Mouse (Mus musculus) myocyte (in vitro differentiated cells): ENCODE data around the gene Serpinf1.

Experiments used
- CEBPB ChIP-seq: IDR thresholded peaks from 2 replicates; pipeline ENCODE4 v1.6.1; 2011; ENCODE audit warnings: mild to moderate bottlenecking, moderate library complexity; ENCODE audit not compliant: poor library complexity, insufficient read depth, severe bottlenecking
- E2F4 ChIP-seq: IDR thresholded peaks from one replicate; pipeline ENCODE4 v1.6.1; 2011; ENCODE audit warnings: mild to moderate bottlenecking, control low read depth, moderate library complexity; ENCODE audit not compliant: insufficient read depth
- MYOD1 ChIP-seq, 3 experiments: IDR thresholded peaks; one replicate each; pipeline ENCODE4 v1.6.1; 2011; ENCODE audit warnings: control low read depth in 2 of 3, low read depth in 2 of 3, mild to moderate bottlenecking in 2 of 3, moderate library complexity in 1 of 3; ENCODE audit not compliant: insufficient read length in 2 of 3, control insufficient read depth in 1 of 3
- MYOG ChIP-seq, 3 experiments: IDR thresholded peaks; one replicate each; pipeline ENCODE4 v1.6.1; 2011; ENCODE audit warnings: control low read depth in 2 of 3, low read depth in 2 of 3, mild to moderate bottlenecking in 2 of 3; ENCODE audit not compliant: insufficient read length in 2 of 3, control insufficient read depth in 1 of 3, insufficient read depth in 1 of 3
- POLR2A ChIP-seq: IDR thresholded peaks from one replicate; pipeline ENCODE4 v1.6.1; 2011; ENCODE audit warnings: low read depth, mild to moderate bottlenecking, control low read depth, moderate library complexity; ENCODE audit not compliant: insufficient read length
- SRF ChIP-seq: IDR thresholded peaks from one replicate; pipeline ENCODE4 v1.6.1; 2011; ENCODE audit warnings: low read depth; ENCODE audit not compliant: control insufficient read depth, insufficient read length
- USF1 ChIP-seq: IDR thresholded peaks from one replicate; pipeline ENCODE4 v1.6.1; 2011; ENCODE audit warnings: low read depth, mild to moderate bottlenecking, control low read depth, moderate library complexity

DNA sequence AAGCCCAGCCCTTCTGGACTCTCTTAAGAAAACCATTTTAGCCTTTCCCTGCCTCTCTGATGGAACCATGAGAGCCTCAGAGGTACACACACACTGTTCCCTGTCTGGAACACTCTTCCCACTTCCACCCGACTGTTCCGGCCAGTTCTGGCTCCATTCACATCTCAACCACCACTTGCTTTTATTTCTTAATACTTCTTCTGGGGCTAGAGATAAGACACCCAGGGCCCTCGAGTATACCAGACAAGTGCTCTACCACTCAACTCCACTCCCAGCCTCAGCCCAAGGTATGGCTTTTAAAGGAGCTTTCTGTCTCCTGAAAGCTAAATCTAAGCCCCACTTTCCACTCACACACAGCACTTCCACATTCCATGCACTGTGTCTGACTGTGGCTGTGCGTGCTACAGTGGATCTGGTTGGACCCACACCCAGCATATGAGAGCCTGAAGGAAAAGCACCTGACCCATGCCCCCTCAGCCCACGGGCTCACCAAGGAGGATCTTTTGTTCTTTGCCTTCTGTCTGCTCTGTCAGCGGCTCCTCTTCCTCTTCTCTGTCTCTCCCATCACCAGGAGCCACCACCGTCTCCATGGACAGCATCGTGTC is 27.9 kb upstream of the Serpinf1 start:
- TF ChIP-seq USF1 (no peak), POLR2A (no peak), MYOD1 (IDR thresholded peaks at IDR 0.05; ENCODE audit: control insufficient read depth in 1 of 3, insufficient read length in 2 of 3, low read depth in 2 of 3) (no peak), MYOG (IDR thresholded peaks at IDR 0.05; ENCODE audit: control insufficient read depth in 1 of 3, insufficient read depth in 1 of 3, insufficient read length in 2 of 3, low read depth in 2 of 3) (no peak), CEBPB (no peak), E2F4 (no peak), SRF (no peak)
